Mouse (Mus musculus) kidney, postnatal 25 days (tissue): Measurements from ENCODE around the gene Ets1.

Experiments used
- DNase-seq, 2 experiments: peaks; one replicate each; pipeline ENCODE4 v3.0.0; 2021; ENCODE audit warnings: mixed read lengths in 2 of 2

Gene Ets1

DNA sequence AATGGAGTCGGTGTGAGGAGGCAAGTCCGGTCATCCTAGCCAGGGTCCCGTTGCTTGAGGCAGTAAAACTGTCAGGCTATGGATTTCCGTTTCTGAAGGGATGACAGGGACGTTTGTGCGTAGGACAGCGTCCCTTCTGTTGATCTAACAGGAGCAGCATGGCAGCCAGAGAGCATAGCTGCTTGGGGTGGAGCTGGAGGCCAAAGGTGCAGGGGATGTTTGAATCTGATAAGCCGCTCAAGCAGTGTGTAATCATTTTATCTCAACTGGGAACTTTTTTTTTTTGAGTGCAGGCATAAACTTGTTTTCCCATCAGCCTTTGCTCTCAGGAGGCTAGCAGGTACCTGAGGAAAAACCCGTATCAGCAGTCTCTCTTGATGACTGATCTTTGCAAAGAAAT is 95.8 kb downstream of the Ets1 start:
- DNase-seq: no peak

DNA sequence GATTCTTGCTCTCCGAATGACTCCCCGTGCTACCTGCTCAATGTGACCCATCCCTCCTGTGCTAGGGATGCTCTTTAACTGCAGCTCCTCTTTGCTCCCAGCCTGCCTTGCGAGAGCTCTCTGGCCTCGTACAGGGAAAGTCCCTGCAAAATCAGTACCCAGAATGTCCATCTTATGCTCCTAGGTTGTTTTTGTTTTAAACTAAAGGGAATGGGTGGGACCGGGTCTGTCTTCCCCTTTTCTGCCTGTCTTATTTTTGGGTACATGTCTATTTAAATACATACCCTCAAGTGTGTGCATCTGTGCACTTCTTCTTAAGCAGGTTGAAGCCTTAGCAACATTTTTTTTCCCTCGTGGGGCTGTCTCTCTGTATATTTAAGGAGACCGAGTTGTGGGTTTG is 99.0 kb downstream of the Ets1 start:
- DNase-seq: no peak

DNA sequence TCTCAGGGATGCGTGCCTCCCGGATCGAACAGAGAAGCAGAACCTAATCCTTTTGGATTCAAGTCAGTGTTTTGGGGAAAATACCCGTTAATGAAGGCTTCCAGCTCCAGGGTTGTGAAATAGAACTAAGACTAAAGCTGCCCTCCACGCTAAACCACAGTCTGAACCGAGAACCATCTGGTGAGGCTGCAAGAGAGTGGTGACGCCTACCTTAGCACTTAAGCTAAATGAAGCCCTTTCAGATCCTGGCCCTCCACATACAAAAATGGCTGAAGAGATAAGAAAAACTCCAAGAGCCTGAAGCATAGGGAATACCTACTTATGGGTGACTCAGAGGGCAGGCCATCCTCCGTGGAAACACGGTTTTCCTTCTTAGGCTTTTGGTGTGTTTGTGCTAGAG is 100.0 kb downstream of the Ets1 start:
- no peak for DNase-seq

DNA sequence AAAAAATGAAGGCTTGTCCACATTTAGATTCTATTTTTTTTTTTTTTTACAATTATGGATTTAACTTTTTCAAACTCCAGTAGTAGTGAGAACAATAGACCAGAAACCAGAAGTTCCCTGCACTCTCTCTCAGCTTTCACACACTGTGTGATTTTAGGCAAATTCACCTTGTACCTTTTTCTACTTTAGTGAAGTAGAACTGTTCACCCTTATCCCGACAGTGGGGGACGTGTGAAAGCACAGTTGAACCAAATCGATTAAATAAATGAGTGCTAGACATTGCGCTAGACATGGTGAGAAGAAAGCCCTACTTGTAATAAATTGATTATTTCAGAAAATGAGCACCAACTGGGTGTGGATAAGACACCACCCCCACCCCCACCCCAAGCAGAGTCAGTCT is 104.0 kb downstream of the Ets1 start:
- no peak for DNase-seq

DNA sequence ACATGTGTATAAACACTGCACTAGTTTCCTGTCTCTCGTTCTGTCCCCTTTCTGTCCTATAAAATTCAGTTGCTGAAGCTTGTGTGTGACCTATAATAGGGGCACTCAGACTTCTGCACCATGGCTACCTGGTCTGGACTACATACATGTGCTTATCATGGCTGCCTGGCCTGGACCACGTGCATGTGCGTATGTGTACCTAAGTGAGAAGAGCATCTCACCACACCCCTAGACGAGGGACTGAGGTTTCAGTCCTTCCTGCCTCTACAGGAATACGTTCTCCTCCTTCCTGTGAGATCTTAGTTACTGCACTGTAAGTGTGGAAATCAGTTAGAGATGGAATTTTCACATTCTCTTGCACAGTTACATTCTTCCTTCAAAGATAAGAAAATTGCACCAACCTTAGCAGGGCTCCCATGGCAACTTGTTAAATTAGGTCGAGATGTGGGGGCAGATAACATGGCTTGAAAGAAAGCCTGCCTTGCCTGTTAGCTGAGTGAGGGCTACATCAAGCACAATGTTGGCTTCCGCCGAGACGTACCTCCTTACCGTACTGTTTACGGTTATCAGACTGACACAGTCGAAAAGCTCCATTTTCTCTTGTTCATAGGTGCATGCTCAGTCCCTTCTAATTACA is 104.8 kb downstream of the Ets1 start:
- no peak for DNase-seq

DNA sequence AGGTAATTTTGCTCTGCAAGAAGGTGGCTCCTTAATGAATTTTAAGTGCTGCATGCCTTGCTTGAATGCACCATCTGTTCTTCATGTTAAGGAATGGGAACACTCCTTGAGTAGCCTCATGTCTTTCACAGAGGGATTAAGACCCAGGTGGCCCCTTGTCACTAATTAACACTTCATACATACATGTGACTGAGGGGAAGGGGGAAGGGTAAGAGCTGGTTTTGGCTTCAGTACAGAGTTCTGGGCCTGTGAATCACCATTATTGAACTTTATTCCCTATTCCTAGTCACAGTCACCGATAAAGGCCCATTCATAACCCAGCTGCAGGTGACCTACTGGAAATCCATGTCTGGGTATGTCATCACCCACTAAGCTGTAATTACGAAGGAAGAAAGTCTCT is 105.7 kb downstream of the Ets1 start:
- no peak for DNase-seq

DNA sequence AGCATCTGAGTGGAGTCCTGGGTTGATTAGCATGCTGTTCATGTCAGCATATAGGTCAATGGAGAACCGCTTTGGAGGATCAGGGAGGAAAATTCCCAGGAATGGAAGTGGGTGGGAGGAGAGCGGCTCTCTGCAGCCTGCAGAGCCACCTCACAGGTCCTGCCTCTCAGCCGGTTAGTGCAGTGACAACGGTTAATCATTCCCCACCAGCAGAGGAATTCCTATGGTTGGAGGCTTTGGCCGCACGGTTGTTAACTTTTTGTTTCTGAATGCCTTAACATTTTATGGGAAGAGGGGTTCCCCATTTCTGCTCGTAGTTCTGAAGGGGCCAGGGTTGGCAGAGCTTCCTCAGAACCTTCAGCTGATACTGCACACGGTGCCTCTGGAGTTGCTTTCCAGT is 107.1 kb downstream of the Ets1 start:
- DNase-seq: peak; percentile 57 to 66

- DNase-seq: no peak
These were observed 107.7 kb downstream of the Ets1 start for GRCm38 (mm10) chr9:32743642-32744161.

GRCm38 (mm10) chr9:32744288-32744687 is 108.3 kb downstream of the Ets1 start:
- no peak for DNase-seq

- no peak for DNase-seq
These were observed 109.2 kb downstream of the Ets1 start for GRCm38 (mm10) chr9:32745079-32745763.

DNA sequence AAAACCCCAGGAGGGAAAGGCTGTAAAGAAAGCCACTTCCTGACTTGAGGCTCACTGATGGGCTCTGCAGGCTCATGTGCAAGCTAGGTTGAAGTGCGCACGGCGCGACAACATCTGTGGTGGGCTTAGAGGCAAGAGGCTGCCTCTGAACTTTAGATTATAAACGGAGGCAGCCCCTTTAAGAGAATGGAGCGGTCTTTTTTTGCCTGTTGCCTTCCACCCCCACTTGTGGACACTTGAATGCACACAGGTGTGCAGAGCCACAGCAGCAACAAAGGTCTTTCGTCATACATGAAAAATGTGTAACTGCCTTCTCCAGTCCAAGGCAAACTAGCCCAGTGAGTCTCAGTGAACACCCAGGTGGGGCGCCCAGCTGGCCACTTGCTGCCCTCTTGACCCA is 110.0 kb downstream of the Ets1 start:
- no peak for DNase-seq

- DNase-seq: no peak
These were observed 110.6 kb downstream of the Ets1 start for GRCm38 (mm10) chr9:32746615-32747014.

GRCm38 (mm10) chr9:32747624-32748023 is 111.6 kb downstream of the Ets1 start:
- DNase-seq: peak; percentile 42 to 61

GRCm38 (mm10) chr9:32748552-32748951 is 112.5 kb downstream of the Ets1 start:
- no peak for DNase-seq

DNA sequence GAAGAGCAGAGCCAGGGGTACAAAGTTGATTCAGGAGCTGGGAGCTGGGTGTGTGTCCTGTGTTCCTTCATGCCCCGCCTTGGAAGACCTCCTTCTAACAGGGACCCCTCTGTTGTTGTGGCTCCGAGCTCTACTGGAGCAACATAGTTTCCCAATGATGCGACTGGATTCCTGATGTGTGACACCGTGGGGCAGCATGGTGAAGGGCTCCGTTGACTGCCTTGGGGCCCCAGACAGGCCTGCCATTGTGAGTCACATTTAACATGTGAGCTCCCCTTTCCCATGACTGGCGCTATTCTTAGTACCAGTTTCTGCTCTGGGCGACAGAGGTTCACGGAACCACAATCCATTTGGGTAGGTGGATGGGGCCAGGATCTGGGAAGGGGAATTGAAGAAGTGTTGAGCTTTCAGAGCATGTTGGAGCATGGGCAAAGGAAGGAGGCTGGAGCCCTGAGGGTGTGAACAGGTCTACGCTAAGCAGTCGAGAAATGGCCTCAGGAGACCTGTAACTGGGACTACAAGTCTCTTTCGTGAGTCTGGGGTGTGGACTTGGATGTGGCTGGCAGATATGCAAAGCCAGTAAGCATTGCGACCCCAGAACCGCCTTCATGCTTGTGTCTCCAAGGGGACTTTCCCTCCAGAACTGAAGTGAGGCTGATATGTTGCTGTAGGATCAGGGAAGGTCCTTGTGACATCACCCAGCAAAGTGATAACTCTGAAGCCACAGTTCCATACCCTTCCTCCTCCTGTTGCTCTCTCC is 113.9 kb downstream of the Ets1 start:
- no peak for DNase-seq

- DNase-seq: peak in 1 of 2 experiments; percentile 47
These were observed 116.6 kb downstream of the Ets1 start for GRCm38 (mm10) chr9:32752602-32753001.

DNA sequence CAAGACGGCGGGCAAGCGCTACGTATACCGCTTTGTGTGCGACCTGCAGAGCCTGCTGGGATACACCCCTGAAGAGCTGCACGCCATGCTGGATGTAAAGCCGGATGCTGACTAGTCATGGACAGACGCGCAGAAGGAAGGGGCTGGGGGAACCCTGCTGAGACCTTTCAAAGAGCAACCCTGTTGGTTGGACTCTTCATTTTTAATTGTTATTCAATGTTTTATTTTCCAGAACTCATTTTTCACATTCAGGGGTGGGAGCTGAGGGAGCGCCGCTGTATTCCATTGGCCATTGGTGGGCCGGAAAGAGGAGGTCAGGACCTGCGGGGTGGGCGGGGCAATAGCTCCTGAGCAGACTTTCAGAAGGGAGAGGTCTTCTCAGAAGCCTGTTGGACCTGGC is 118.3 kb downstream of the Ets1 start:
- no peak for DNase-seq

DNA sequence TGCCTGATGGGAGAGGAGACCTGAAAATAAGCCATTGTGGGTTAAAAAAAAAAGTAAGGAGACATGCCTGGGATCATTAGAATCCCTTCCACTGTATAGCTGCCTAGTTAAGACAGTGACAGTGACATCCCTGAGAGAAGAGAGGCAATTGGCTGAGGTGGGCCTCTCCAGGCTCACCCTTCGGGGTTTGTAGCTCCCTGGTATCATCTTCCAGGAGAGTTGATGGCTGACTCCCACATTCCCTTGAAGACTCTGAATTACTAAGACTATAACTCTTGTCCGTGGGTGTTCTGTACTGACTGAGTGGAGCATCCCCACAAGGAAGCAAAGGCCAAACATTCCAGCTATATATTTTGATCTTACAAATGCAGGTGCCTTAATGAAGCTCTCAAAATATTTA is 120.0 kb downstream of the Ets1 start:
- no peak for DNase-seq

- no peak for DNase-seq
These were observed 122.4 kb downstream of the Ets1 start for GRCm38 (mm10) chr9:32758280-32758905.

DNA sequence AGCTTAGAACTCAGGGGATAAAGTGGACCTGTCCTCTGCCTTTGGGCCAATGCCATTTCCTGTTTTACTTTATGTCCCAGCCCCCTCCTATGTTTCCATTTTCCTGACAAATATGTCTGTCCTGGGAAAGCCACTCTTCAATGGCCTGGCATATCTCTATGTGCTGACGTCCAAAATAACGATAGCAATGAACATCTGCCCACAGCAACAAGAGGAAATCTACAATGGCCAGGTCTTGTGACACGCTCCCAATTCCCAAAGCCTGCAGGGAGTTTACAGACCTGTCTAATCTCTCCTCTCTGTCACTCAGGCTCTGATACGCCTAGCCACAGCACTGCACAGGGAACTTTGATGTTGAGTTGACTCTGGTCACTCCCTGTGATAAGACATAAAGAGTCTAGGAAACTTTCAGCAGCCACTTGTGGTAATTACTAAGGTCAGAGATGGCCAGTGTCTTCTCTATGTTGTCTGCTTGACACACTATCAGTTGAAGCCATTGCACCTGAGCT is 124.7 kb downstream of the Ets1 start:
- no peak for DNase-seq

DNA sequence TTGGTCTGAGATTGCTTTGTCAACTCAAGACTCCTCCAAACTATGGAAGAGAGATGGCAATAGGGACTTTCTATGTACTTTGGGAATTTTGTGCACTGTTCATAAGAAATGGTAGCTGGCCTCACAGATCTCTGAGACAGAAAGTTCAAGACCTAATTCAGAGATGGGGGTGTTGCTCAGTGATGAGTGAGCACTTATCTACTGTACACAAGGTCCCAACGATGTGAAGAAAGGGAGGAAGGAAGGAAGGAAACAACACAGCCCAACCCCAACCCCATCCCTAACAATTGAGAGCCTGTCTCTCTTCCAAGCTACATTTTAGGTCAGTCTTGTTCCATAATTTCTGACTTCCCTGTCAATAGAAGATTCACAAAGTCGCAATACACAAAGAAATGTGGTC is 125.3 kb downstream of the Ets1 start:
- DNase-seq: no peak

GRCm38 (mm10) chr9:32764374-32764773 is 128.4 kb downstream of the Ets1 start:
- DNase-seq: no peak

- no peak for DNase-seq
These were observed 129.1 kb downstream of the Ets1 start for GRCm38 (mm10) chr9:32765123-32765522.
